Comparison of ENCODE assay signal across 8 mouse cellular contexts in the genomic region with DNA sequence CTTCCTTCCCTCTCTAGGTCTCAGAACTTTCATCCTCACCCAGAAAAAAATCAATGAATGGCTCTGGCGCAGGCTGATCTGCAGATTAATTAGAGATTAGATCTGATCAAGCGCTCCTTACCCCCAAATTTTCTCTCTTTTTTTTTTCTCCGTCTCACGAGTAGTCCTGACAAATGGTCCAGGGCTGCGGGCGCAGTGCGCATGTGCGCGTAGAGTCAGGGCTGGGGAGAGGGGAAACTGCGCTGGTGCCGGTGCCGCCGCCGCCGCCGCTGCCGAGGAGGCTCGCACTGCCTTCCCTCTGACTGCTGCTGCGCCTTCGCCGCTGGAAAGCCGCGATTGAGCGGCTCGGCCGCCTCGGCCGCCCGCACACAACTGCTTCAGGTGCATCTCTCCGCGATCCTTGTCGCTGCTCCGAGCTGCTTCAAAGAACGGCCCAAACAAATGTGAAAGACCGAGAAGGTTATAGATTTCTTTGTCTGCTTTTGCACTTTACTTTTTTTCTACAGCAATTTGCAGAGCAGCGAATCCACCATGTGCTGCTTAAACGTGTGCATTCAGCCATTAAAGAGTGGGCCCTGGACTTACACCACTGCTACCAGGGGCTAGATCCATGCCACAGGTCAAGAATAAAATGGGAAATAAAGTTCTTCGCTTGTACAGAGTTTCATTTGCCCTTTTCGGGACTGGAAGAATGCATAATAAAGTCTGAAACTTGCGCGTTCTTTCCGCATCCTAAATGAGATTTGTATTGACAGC. TPM values are rescaled to one million over a fixed set of nuclear protein-coding genes. Genes with fewer than 3 reads are reported as not detected.
DNase-seq lines count a peak whose midpoint lies in the region; ATAC-seq and TF ChIP-seq lines count a peak whose summit lies in the region.

A gene (minus strand): TSS at position 182 of the 756 bp plus-strand sequence.

- H3K27ac ChIP-seq in cerebellum, adult 2 months (ENCODE audit: insufficient read depth, low read length), result no peak within 1 kb of the TSS
- peak within 1 kb of the TSS; percentile 95 for H3K27ac ChIP-seq in hindbrain, embryonic 11.5 days (ENCODE audit: low read depth, low read length)
- H3K27ac ChIP-seq in lung, postnatal 0 days (ENCODE audit: low read length), result peak within 1 kb of the TSS; percentile 95

- no peaks in the 10 kb centered on the region for H3K36me3 ChIP-seq in hindbrain, embryonic 11.5 days (ENCODE audit: control insufficient read depth, insufficient read depth, low read length)
- H3K36me3 ChIP-seq in lung, postnatal 0 days (ENCODE audit: insufficient read depth, low read length), result no peaks in the 10 kb centered on the region

- no peaks in the 10 kb centered on the region for H3K27me3 ChIP-seq in cerebellum, adult 2 months (ENCODE audit: control insufficient read depth, insufficient read depth, low read length)
- no peaks in the 10 kb centered on the region for H3K27me3 ChIP-seq in hindbrain, embryonic 11.5 days (ENCODE audit: control insufficient read depth, insufficient read depth, low read length)
- H3K27me3 ChIP-seq in lung, postnatal 0 days (replicated peaks; ENCODE audit: insufficient read depth, low read length), result no peaks in the 10 kb centered on the region

- no peak for TF ChIP-seq POLR2A in cerebellum, adult 2 months (IDR thresholded peaks at IDR 0.05; ENCODE audit: borderline replicate concordance, insufficient read depth, low read length)

- no peaks in the 10 kb centered on the region for H3K4me1 ChIP-seq in cerebellum, adult 2 months (ENCODE audit: control insufficient read depth, insufficient read depth, low read length)
- no peaks in the 10 kb centered on the region for H3K4me1 ChIP-seq in hindbrain, embryonic 11.5 days (replicated peaks; ENCODE audit: control insufficient read depth, insufficient read depth, low read length)
- 0 out of 2 replicates have a peak, but pooled peaks cover 3% of the 10 kb centered on the region for H3K4me1 ChIP-seq in lung, postnatal 0 days (ENCODE audit: insufficient read depth, low read depth, low read length)

- WGBS in cerebellum, adult 2 months, result 5% methylated on average over 42 of the region's 42 CpGs
- under 1% methylated on average over 42 of the region's 42 CpGs for WGBS in hindbrain, embryonic 11.5 days
- 3% methylated on average over 42 of the region's 42 CpGs for WGBS in lung, postnatal 0 days

- H3K9me3 ChIP-seq in hindbrain, embryonic 11.5 days (ENCODE audit: control insufficient read depth, low read length), result no peaks in the 10 kb centered on the region
- H3K9me3 ChIP-seq in lung, postnatal 0 days (ENCODE audit: low read length), result no peaks in the 10 kb centered on the region

- peak within 1 kb of the TSS; percentile 94 for H3K9ac ChIP-seq in hindbrain, embryonic 11.5 days (ENCODE audit: low read depth, low read length)
- peak within 1 kb of the TSS; percentile 92 for H3K9ac ChIP-seq in lung, postnatal 0 days (replicated peaks; ENCODE audit: low read depth)

- peak; percentile 29 for DNase-seq in MEL-GATA-1-ER (ENCODE audit: extremely low read depth, low read depth)
- DNase-seq in cerebellum, adult 2 months, result peak; percentile 78 to 79
- DNase-seq in frontal cortex, adult 2 months (ENCODE audit: extremely low spot score in 1 of 2, low spot score in 1 of 2), result peak in 1 of 2 experiments; percentile 89
- DNase-seq in hindbrain, embryonic 11.5 days (ENCODE audit: low spot score), result peak; percentile 93
- DNase-seq in layer of hippocampus, adult 9-11 months, result peak; percentile 81
- DNase-seq in lung, postnatal 0 days (ENCODE audit: low spot score), result peak; percentile 90
- peak; percentile 75 for DNase-seq in ovary, postnatal 10 days (ENCODE audit: low spot score)
- peak; percentile 89 to 92 for DNase-seq in thymus, postnatal 10 days (ENCODE audit: low spot score in 2 of 2)

- TF ChIP-seq EP300 in lung, postnatal 0 days (IDR thresholded peaks at IDR 0.05), result no peak

- peak; percentile 79 for ATAC-seq in hindbrain, embryonic 11.5 days (ENCODE audit: low FRiP score)
- peak; percentile 81 for ATAC-seq in lung, postnatal 0 days

- peak within 1 kb of the TSS; percentile 91 for H3K4me2 ChIP-seq in hindbrain, embryonic 11.5 days (replicated peaks; ENCODE audit: low read depth, low read length)
- peak within 1 kb of the TSS; percentile 81 for H3K4me2 ChIP-seq in lung, postnatal 0 days (replicated peaks; ENCODE audit: low read depth, low read length)

- peak within 1 kb of the TSS; percentile 71 for H3K4me3 ChIP-seq in cerebellum, adult 2 months (replicated peaks; ENCODE audit: insufficient read depth, low read depth, low read length)
- H3K4me3 ChIP-seq in hindbrain, embryonic 11.5 days (ENCODE audit: low read depth, low read length), result peak within 1 kb of the TSS; percentile 79
- H3K4me3 ChIP-seq in lung, postnatal 0 days (ENCODE audit: low read depth, low read length), result peak within 1 kb of the TSS; percentile 73

- TF ChIP-seq CTCF in cerebellum, adult 2 months (IDR thresholded peaks at IDR 0.05; ENCODE audit: borderline replicate concordance, insufficient read depth, low read depth, low read length), result no peak
- TF ChIP-seq CTCF in lung, postnatal 0 days (IDR thresholded peaks at IDR 0.05), result no peak

RNA-seq across cellular contexts. Expression of the gene that starts here (rescaled TPM):
- 7.3 and 8.3 TPM in 2 replicates for polyA plus RNA-seq in cerebellum, adult 2 months (2012; rRNA removed)
- polyA plus RNA-seq in frontal cortex, adult 2 months (2012; rRNA removed), result 15.4 and 15.7 TPM in 2 replicates
- polyA plus RNA-seq in hindbrain, embryonic 11.5 days (2014; fragmentation: Nextera tagmentation; extraction: Ambion mirVana), result 19.0 and 19.7 TPM in 2 replicates
- polyA plus RNA-seq in lung, postnatal 0 days (2015; fragmentation: Nextera tagmentation; extraction: Ambion mirVana), result 11.4 and 12.1 TPM in 2 replicates
